Mouse (Mus musculus): ENCODE data around the gene Kirrel2.

- TF ChIP-seq POLR2A (IDR thresholded peaks at IDR 0.05; ENCODE audit: insufficient read depth, low read length) (no peak), CTCF (IDR thresholded peaks at IDR 0.05; ENCODE audit: low read depth, low read length) (peak; percentile 24)
Observed at GRCm38 (mm10) chr7:30431793-30432192, 25.7 kb downstream of the Kirrel2 start.
